Comparison of ENCODE assay signal across 11 mouse cellular contexts in the genomic region with DNA sequence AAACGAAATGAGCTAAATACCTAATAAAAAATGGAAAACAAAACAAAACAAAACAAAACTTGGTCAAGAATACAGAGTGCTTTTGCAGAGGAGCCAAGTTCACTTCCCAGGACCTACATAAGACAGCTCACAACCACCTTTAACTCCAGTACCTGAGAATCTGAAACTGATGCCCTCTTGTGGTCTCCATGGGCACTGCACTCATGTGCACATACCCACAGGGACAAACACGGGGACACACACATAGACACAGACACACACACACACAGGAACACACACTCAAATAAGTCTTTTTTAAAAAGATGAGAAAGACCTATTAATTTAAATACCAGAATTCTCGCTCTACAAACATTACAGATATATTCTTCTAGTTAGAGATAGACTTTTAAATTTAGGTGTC.
DNase-seq lines count a peak whose midpoint lies in the region; ATAC-seq and TF ChIP-seq lines count a peak whose summit lies in the region.
"Had no signal": no experiment of that assay in that cellular context is flagged by ENCODE, and none has a peak within 500 bp of the region (broad histone marks: within the 10 kb centered on the region; RNA-seq: fewer than 3 reads in every experiment).

No protein-coding gene starts in this region.

- H3K9ac ChIP-seq in kidney, postnatal 0 days (ENCODE audit: low read depth, low read length) = no peak overlapping the region
- no peak overlapping the region for H3K9ac ChIP-seq in kidney, embryonic 14.5 days (ENCODE audit: low read depth, low read length)
- H3K9ac ChIP-seq: hindbrain, embryonic 15.5 days had no signal

- peak; percentile 50; the same call in 1 of the 2 replicates for TF ChIP-seq CTCF in kidney, postnatal 0 days (IDR thresholded peaks at IDR 0.05; ENCODE audit: low read depth)
- peak; percentile 80 for TF ChIP-seq CTCF in E14TG2a.4 (conservative IDR thresholded peaks at IDR 0.05; ENCODE audit: low read length)

- no peak overlapping the region for H3K4me3 ChIP-seq in kidney, postnatal 0 days (replicated peaks; ENCODE audit: low read depth, low read length)
- no peak overlapping the region for H3K4me3 ChIP-seq in kidney, embryonic 14.5 days (ENCODE audit: low read length)
- no peak overlapping the region for H3K4me3 ChIP-seq in E14TG2a.4 (replicated peaks; ENCODE audit: low read length)
- H3K4me3 ChIP-seq: hindbrain, embryonic 15.5 days had no signal

- H3K27me3 ChIP-seq in kidney, postnatal 0 days (ENCODE audit: insufficient read depth, low read length) = no peaks in the 10 kb centered on the region
- no peaks in the 10 kb centered on the region for H3K27me3 ChIP-seq in kidney, embryonic 14.5 days (ENCODE audit: control insufficient read depth, insufficient read depth, low read length)
- no peaks in the 10 kb centered on the region for H3K27me3 ChIP-seq in E14TG2a.4 (ENCODE audit: insufficient read depth, low read length)
- H3K27me3 ChIP-seq: hindbrain, embryonic 15.5 days had no signal

- no peak overlapping the region for H3K4me2 ChIP-seq in kidney, postnatal 0 days (ENCODE audit: low read length)
- no peak overlapping the region for H3K4me2 ChIP-seq in kidney, embryonic 14.5 days (replicated peaks; ENCODE audit: low read depth, low read length)
- H3K4me2 ChIP-seq: hindbrain, embryonic 15.5 days had no signal

- no peak for ATAC-seq in kidney, postnatal 0 days (replicated peaks; ENCODE audit: low FRiP score, low read depth)
- no peak for ATAC-seq in kidney, embryonic 14.5 days (ENCODE audit: low FRiP score, low TSS enrichment)

- DNase-seq in kidney, postnatal 0 days (ENCODE audit: low spot score) = no peak
- DNase-seq in B cell, adult 2 months = peak; percentile 34 to 39
- peak; percentile 52 for DNase-seq in induced T-regulatory cell, adult 2 months (ENCODE audit: low read depth)
- no peak for DNase-seq in retina, embryonic 14.5 days (ENCODE audit: low spot score)
- no peak for DNase-seq in adrenal gland, adult 2 months
- DNase-seq: cerebellum, adult 8-10 months; left cerebral cortex, postnatal 4 days; lung, postnatal 4 days had no signal

- no peak overlapping the region for H3K27ac ChIP-seq in kidney, postnatal 0 days
- no peak overlapping the region for H3K27ac ChIP-seq in kidney, embryonic 14.5 days (ENCODE audit: low read depth, low read length)
- H3K27ac ChIP-seq: hindbrain, embryonic 15.5 days had no signal

- peaks cover 14% of the 10 kb centered on the region for H3K4me1 ChIP-seq in kidney, postnatal 0 days (replicated peaks; ENCODE audit: insufficient read depth, low read length)
- H3K4me1 ChIP-seq in kidney, embryonic 14.5 days (ENCODE audit: control insufficient read depth, insufficient read depth, low read length) = peaks cover 9% of the 10 kb centered on the region
- H3K4me1 ChIP-seq in E14TG2a.4 (replicated peaks; ENCODE audit: low read depth, low read length) = peaks cover 40% of the 10 kb centered on the region

- no peaks in the 10 kb centered on the region for H3K9me3 ChIP-seq in kidney, postnatal 0 days (replicated peaks; ENCODE audit: low read length)
- no peaks in the 10 kb centered on the region for H3K9me3 ChIP-seq in kidney, embryonic 14.5 days (ENCODE audit: control insufficient read depth, low read length)
- no peaks in the 10 kb centered on the region for H3K9me3 ChIP-seq in E14TG2a.4 (ENCODE audit: low read length)
- H3K9me3 ChIP-seq: hindbrain, embryonic 15.5 days had no signal

- 95% methylated on average over 3 of the region's 3 CpGs for WGBS in kidney, postnatal 0 days
- WGBS in kidney, embryonic 14.5 days = 94% methylated on average over 3 of the region's 3 CpGs

- no peaks in the 10 kb centered on the region for H3K36me3 ChIP-seq in kidney, postnatal 0 days (ENCODE audit: insufficient read depth, low read length)
- H3K36me3 ChIP-seq in kidney, embryonic 14.5 days (ENCODE audit: control insufficient read depth, insufficient read depth, low read length) = no peaks in the 10 kb centered on the region
- H3K36me3 ChIP-seq in E14TG2a.4 (ENCODE audit: insufficient read depth, low read length) = peaks cover 86% of the 10 kb centered on the region
- H3K36me3 ChIP-seq: hindbrain, embryonic 15.5 days had no signal

Comparison
In these comparisons a context has a peak if more than half of its experiments do, and no peak if none do; other contexts are left out.
1. DNase-seq: peak in B cell, adult 2 months (2 of 2) and induced T-regulatory cell, adult 2 months (single experiment); none in kidney, postnatal 0 days (single experiment), retina, embryonic 14.5 days (single experiment) and adrenal gland, adult 2 months (single experiment).